ENCODE assay signal across 8 mouse cellular contexts in the genomic region with DNA sequence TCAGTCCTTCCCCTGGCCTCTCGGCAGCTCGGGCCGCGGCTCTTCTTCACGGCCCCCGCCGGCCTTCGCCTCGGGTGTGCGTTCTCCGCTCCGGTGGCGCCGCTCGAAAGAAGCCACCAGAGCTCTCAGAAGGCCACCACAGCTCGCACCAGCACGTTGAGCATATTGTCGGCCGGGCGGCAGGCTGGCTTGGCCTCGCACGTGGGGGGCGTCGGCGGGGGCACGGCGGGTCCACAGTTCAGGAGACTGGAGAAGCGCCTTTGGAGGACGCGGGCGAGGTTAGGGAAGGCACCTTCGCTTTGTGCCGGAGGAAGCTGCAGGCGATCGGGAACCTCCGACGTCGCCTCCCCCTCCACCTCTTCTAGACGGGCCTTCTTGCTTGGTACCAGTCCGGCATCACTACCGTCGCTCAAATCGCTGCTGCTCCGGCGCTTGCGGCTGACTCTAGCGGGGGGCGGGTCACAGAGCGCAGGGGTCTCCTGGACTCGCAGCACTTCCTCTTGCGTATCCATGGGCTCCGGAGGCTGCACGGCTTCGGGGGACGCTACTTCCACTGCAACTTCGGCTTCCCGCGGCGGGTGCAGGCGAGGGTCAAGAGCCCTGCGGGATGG. TPM values are rescaled to one million over a fixed set of nuclear protein-coding genes. Genes with fewer than 3 reads are reported as not detected.
A peak's percentile ranks its signal among the peaks of the same experiment; 100 is the strongest.
DNase-seq lines count a peak whose midpoint lies in the region; ATAC-seq and TF ChIP-seq lines count a peak whose summit lies in the region.

No protein-coding gene starts in this region.

- DNase-seq in ovary, postnatal 36 days (ENCODE audit: low spot score), result peak; percentile 59
- no peak for DNase-seq in ovary, adult 18-20 months (ENCODE audit: low spot score)
- peak; percentile 20 to 35 for DNase-seq in gastrocnemius, adult 8-10 months (ENCODE audit: low spot score in 2 of 2)
- peak; percentile 50 for DNase-seq in lung, postnatal 25 days (ENCODE audit: low spot score)
- no peak for DNase-seq in layer of hippocampus, adult 8-10 months (ENCODE audit: low spot score in 2 of 2)

- peak overlapping the region; percentile 79 for H3K27ac ChIP-seq in bone marrow macrophage, adult 2 months (ENCODE audit: insufficient read depth, low read depth, low read length)
- peak overlapping the region; percentile 98 for H3K27ac ChIP-seq in kidney, embryonic 14.5 days (ENCODE audit: low read depth, low read length)
- peak overlapping the region; percentile 97 for H3K27ac ChIP-seq in stomach, embryonic 14.5 days (ENCODE audit: low read length)

- peaks cover 24% of the 10 kb centered on the region for H3K4me1 ChIP-seq in bone marrow macrophage, adult 2 months (ENCODE audit: control insufficient read depth, insufficient read depth, low read length)
- H3K4me1 ChIP-seq in kidney, embryonic 14.5 days (ENCODE audit: control insufficient read depth, insufficient read depth, low read length), result peaks cover 29% of the 10 kb centered on the region; the same call in 1 of the 2 replicates
- peaks cover 29% of the 10 kb centered on the region for H3K4me1 ChIP-seq in stomach, embryonic 14.5 days (ENCODE audit: control insufficient read depth, insufficient read depth, low read length)

- H3K4me3 ChIP-seq in bone marrow macrophage, adult 2 months (ENCODE audit: insufficient read depth, low read length), result peak overlapping the region; percentile 87
- peak overlapping the region; percentile 93 for H3K4me3 ChIP-seq in kidney, embryonic 14.5 days (ENCODE audit: low read length)
- peak overlapping the region; percentile 98 for H3K4me3 ChIP-seq in stomach, embryonic 14.5 days (ENCODE audit: low read depth, low read length)

- H3K27me3 ChIP-seq in kidney, embryonic 14.5 days (ENCODE audit: control insufficient read depth, insufficient read depth, low read length), result no peaks in the 10 kb centered on the region
- H3K27me3 ChIP-seq in stomach, embryonic 14.5 days (ENCODE audit: control insufficient read depth, insufficient read depth, low read length), result no peaks in the 10 kb centered on the region

- H3K9ac ChIP-seq in kidney, embryonic 14.5 days (ENCODE audit: low read depth, low read length), result peak overlapping the region; percentile 94
- H3K9ac ChIP-seq in stomach, embryonic 14.5 days (replicated peaks; ENCODE audit: low read depth, low read length), result peak overlapping the region; percentile 92

- TF ChIP-seq POLR2A in bone marrow macrophage, adult 2 months (IDR thresholded peaks at IDR 0.05; ENCODE audit: borderline replicate concordance, low read depth, low read length), result no peak

- 0 out of 2 replicates have a peak, but pooled peaks have one; percentile 1 for ATAC-seq in kidney, embryonic 14.5 days (ENCODE audit: low FRiP score, low TSS enrichment)
- ATAC-seq in stomach, embryonic 14.5 days (ENCODE audit: insufficient number of reproducible peaks, insufficient read depth, low FRiP score, low read depth), result no peak

- H3K9me3 ChIP-seq in kidney, embryonic 14.5 days (ENCODE audit: control insufficient read depth, low read length), result no peaks in the 10 kb centered on the region
- no peaks in the 10 kb centered on the region for H3K9me3 ChIP-seq in stomach, embryonic 14.5 days (ENCODE audit: control insufficient read depth, low read depth, low read length)

- H3K36me3 ChIP-seq in kidney, embryonic 14.5 days (ENCODE audit: control insufficient read depth, insufficient read depth, low read length), result no peaks in the 10 kb centered on the region
- no peaks in the 10 kb centered on the region for H3K36me3 ChIP-seq in stomach, embryonic 14.5 days (ENCODE audit: control insufficient read depth, insufficient read depth, low read length)

- no peak for TF ChIP-seq CTCF in bone marrow macrophage, adult 2 months (IDR thresholded peaks at IDR 0.05; ENCODE audit: low read depth, low read length)

- H3K4me2 ChIP-seq in kidney, embryonic 14.5 days (replicated peaks; ENCODE audit: low read depth, low read length), result peak overlapping the region; percentile 83
- H3K4me2 ChIP-seq in stomach, embryonic 14.5 days (replicated peaks; ENCODE audit: low read depth, low read length), result peak overlapping the region; percentile 66

- WGBS in kidney, embryonic 14.5 days, result under 1% methylated on average over 56 of the region's 61 CpGs
- WGBS in stomach, embryonic 14.5 days, result under 1% methylated on average over 61 of the region's 61 CpGs

RNA-seq across cellular contexts. Expression of gene Ier2, which starts 0.6 kb away (rescaled TPM):
- polyA plus RNA-seq in bone marrow macrophage, adult 2 months (2012; ENCODE audit: insufficient read depth, insufficient read length, missing spikeins), result 23.3 and 24.7 TPM in 2 replicates
- 1 to 10 TPM; 4.3 to 5.1 (median 4.5) TPM for total RNA-seq in gastrocnemius, adult 8-10 months (2022)
- 81.9 and 88.9 TPM in 2 replicates for polyA plus RNA-seq in kidney, embryonic 14.5 days (2014; fragmentation: Nextera tagmentation; extraction: Ambion mirVana)
- 73.1 and 83.4 TPM in 2 replicates for polyA plus RNA-seq in stomach, embryonic 14.5 days (2014; fragmentation: Nextera tagmentation; extraction: Ambion mirVana)
- total RNA-seq in layer of hippocampus, adult 8-10 months (2022), result 10 to 100 TPM in 1 of 4 experiments, 1 to 10 TPM in 3; 7.0 to 10.2 (median 9.3) TPM

RNA-seq across cellular contexts. Expression of gene Trmt1, which starts 24.0 kb away (rescaled TPM):
- polyA plus RNA-seq in bone marrow macrophage, adult 2 months (2012; ENCODE audit: insufficient read depth, insufficient read length, missing spikeins), result 46.8 and 58.4 TPM in 2 replicates
- total RNA-seq in gastrocnemius, adult 8-10 months (2022), result 10 to 100 TPM; 44.9 to 73.7 (median 53.5) TPM
- polyA plus RNA-seq in kidney, embryonic 14.5 days (2014; fragmentation: Nextera tagmentation; extraction: Ambion mirVana), result 65.4 and 82.3 TPM in 2 replicates
- polyA plus RNA-seq in stomach, embryonic 14.5 days (2014; fragmentation: Nextera tagmentation; extraction: Ambion mirVana), result 64.6 and 65.7 TPM in 2 replicates
- total RNA-seq in layer of hippocampus, adult 8-10 months (2022), result 100 to 1,000 TPM in 2 of 4 experiments, 10 to 100 TPM in 2; 91.6 to 133 (median 103) TPM

RNA-seq across cellular contexts. Expression of gene Nacc1, which starts 25.6 kb away (rescaled TPM):
- 30.8 and 35.2 TPM in 2 replicates for polyA plus RNA-seq in bone marrow macrophage, adult 2 months (2012; ENCODE audit: insufficient read depth, insufficient read length, missing spikeins)
- total RNA-seq in gastrocnemius, adult 8-10 months (2022), result 10 to 100 TPM; 17.6 to 26.4 (median 20.7) TPM
- polyA plus RNA-seq in kidney, embryonic 14.5 days (2014; fragmentation: Nextera tagmentation; extraction: Ambion mirVana), result 28.1 and 33.1 TPM in 2 replicates
- polyA plus RNA-seq in stomach, embryonic 14.5 days (2014; fragmentation: Nextera tagmentation; extraction: Ambion mirVana), result 25.1 and 25.7 TPM in 2 replicates
- 10 to 100 TPM; 86.2 to 91.2 (median 87.6) TPM for total RNA-seq in layer of hippocampus, adult 8-10 months (2022)

RNA-seq across cellular contexts. Expression of gene Lyl1, which starts 39.2 kb away (rescaled TPM):
- polyA plus RNA-seq in bone marrow macrophage, adult 2 months (2012; ENCODE audit: insufficient read depth, insufficient read length, missing spikeins), result 91.9 and 102 TPM in 2 replicates
- total RNA-seq in gastrocnemius, adult 8-10 months (2022), result 1 to 10 TPM in 1 of 4 experiments, under 1 TPM in 3; 0.51 to 1.8 (median 0.57) TPM
- polyA plus RNA-seq in kidney, embryonic 14.5 days (2014; fragmentation: Nextera tagmentation; extraction: Ambion mirVana), result 6.3 and 8.9 TPM in 2 replicates
- 4.6 and 5.0 TPM in 2 replicates for polyA plus RNA-seq in stomach, embryonic 14.5 days (2014; fragmentation: Nextera tagmentation; extraction: Ambion mirVana)
- total RNA-seq in layer of hippocampus, adult 8-10 months (2022), result 1 to 10 TPM; 2.6 to 7.2 (median 4.8) TPM

Comparison
In these comparisons a context has a peak if more than half of its experiments do, and no peak if none do; other contexts are left out.
1. DNase-seq: peak in ovary, postnatal 36 days (single experiment), gastrocnemius, adult 8-10 months (2 of 2) and lung, postnatal 25 days (single experiment); none in ovary, adult 18-20 months (single experiment) and layer of hippocampus, adult 8-10 months (0 of 2).
2. Peak in every context shown above with its lines, with median percentiles within 50 percentile points of each other: H3K27ac ChIP-seq and H3K4me3 ChIP-seq.